Mouse (Mus musculus) ES-E14 (cell line): ENCODE results near the gene Cenpe. TPM values are rescaled to one million over a fixed set of nuclear protein-coding genes. Genes with fewer than 3 reads are reported as not detected.

ENCODE experiments used
- DNase-seq: peaks from one replicate; pipeline ENCODE4 v3.0.0-alpha.2; 2013; ENCODE audit warnings: low read depth, low spot score
- H3K27ac ChIP-seq: 2 replicates; pipeline ENCODE4 v1.5.1; 2012; ENCODE audit warnings: low read depth, mild to moderate bottlenecking, low read length, moderate library complexity, mixed read lengths; ENCODE audit not compliant: poor library complexity, insufficient read depth, severe bottlenecking
- H3K36me3 ChIP-seq: 2 replicates; pipeline ENCODE4 v1.6.1; 2012; ENCODE audit warnings: mild to moderate bottlenecking, low read length, moderate library complexity, mixed read lengths; ENCODE audit not compliant: control insufficient read depth, poor library complexity, insufficient read depth, severe bottlenecking
- H3K4me1 ChIP-seq, 2 experiments: fragments of 150-350 bp in 1 of 2; sonication (generic) in 1 of 2; 2 replicates each; pipeline ENCODE4 v1.6.1; 2012; ENCODE audit warnings: low read length in 2 of 2, mild to moderate bottlenecking in 1 of 2, mixed read lengths in 1 of 2; ENCODE audit not compliant: control insufficient read depth in 2 of 2, insufficient read depth in 2 of 2, poor library complexity in 1 of 2
- H3K4me3 ChIP-seq, 2 experiments: fragments of 150-350 bp in 1 of 2; sonication (generic) in 1 of 2; 2 replicates each; pipeline ENCODE4 v1.5.1; 2012; ENCODE audit warnings: low read length in 2 of 2, low read depth in 1 of 2, mild to moderate bottlenecking in 1 of 2, mixed read lengths in 1 of 2; ENCODE audit not compliant: insufficient read depth in 1 of 2, poor library complexity in 1 of 2, severe bottlenecking in 1 of 2
- H3K9ac ChIP-seq: 2 replicates; pipeline ENCODE4 v1.6.1; 2012; ENCODE audit warnings: low read depth, mild to moderate bottlenecking, low read length, mixed read lengths; ENCODE audit not compliant: poor library complexity, insufficient read depth, severe bottlenecking
- H3K9me3 ChIP-seq: fragments of 150-350 bp; sonication (generic); 2 replicates; pipeline ENCODE4 v1.6.1; 2012; ENCODE audit warnings: low read depth, mild to moderate bottlenecking, low read length; ENCODE audit not compliant: control insufficient read depth, insufficient read depth
- CHD2 ChIP-seq: IDR thresholded peaks from 2 replicates; pipeline ENCODE4 v1.6.1; 2014; ENCODE audit warnings: mild to moderate bottlenecking, low read depth, low read length, inconsistent platforms
- HCFC1 ChIP-seq: IDR thresholded peaks from 2 replicates; pipeline ENCODE4 v1.6.1; 2012; ENCODE audit warnings: low read length, inconsistent platforms, borderline replicate concordance; ENCODE audit not compliant: insufficient read depth
- MAFK ChIP-seq: IDR thresholded peaks from 2 replicates; pipeline ENCODE4 v1.6.1; 2014; ENCODE audit warnings: mild to moderate bottlenecking, low read depth, low read length, inconsistent platforms; ENCODE audit not compliant: insufficient read depth
- ZC3H11A ChIP-seq: IDR thresholded peaks from 2 replicates; pipeline ENCODE4 v1.6.1; 2012; ENCODE audit warnings: low read depth, mild to moderate bottlenecking, inconsistent platforms, low read length, borderline replicate concordance
- ZNF384 ChIP-seq: IDR thresholded peaks from 2 replicates; pipeline ENCODE4 v1.6.1; 2012; ENCODE audit warnings: low read depth, low read length, inconsistent platforms
- in situ Hi-C, 2 experiments: fragments of 600-800 bp; cut with MboI; formaldehyde crosslinking; loops; one replicate each; pipeline ENCODE4 v1.15.1; 2025; ENCODE audit warnings: low sequenced_read_pairs in 2 of 2, inconsistent platforms in 1 of 2; ENCODE audit not compliant: unreplicated experiment in 2 of 2
- total RNA-seq: library from RNA; depleted of rRNA; stranded (reverse); fragments of 300-350 nt; gene quantifications from 2 replicates; pipeline ENCODE4 v1.2.3, GENCODE M21; 2012; rRNA removed

The Cenpe gene
- total RNA-seq, 1 experiment, result 30.8 TPM

GRCm38 (mm10) chr3:135315720-135316425, 103.5 kb downstream of the Cenpe start:
- in situ Hi-C loops, result no loop called here
- no peaks in the 10 kb centered on the region for H3K36me3 ChIP-seq
- no peak for TF ChIP-seq MAFK
- TF ChIP-seq ZNF384, result no peak
- TF ChIP-seq ZC3H11A, result no peak
- TF ChIP-seq HCFC1, result no peak
- no peak for TF ChIP-seq CHD2

GRCm38 (mm10) chr3:135318331-135318730, 106.0 kb downstream of the Cenpe start:
- in situ Hi-C loops, result no loop called here
- TF ChIP-seq CHD2 (no peak), HCFC1 (no peak), MAFK (no peak), ZNF384 (peak; percentile 42; the same call in 1 of the 2 replicates), ZC3H11A (no peak)
- H3K4me3 ChIP-seq, result no peak overlapping the region
- no peaks in the 10 kb centered on the region for H3K9me3 ChIP-seq
- no peak for DNase-seq
- H3K4me1 ChIP-seq, result no peaks in the 10 kb centered on the region
- no peak overlapping the region for H3K27ac ChIP-seq
- H3K36me3 ChIP-seq, result no peaks in the 10 kb centered on the region
- H3K9ac ChIP-seq, result no peak overlapping the region

More at GRCm38 (mm10) chr3:135315720-135316425, 103.5 kb downstream of the Cenpe start:
- H3K4me3 ChIP-seq, result no peak overlapping the region
- no peak for DNase-seq
- no peaks in the 10 kb centered on the region for H3K9me3 ChIP-seq
- H3K27ac ChIP-seq, result no peak overlapping the region
- H3K9ac ChIP-seq, result no peak overlapping the region
- H3K4me1 ChIP-seq, result no peaks in the 10 kb centered on the region

Other genes starting within 250 kb of the Cenpe start
- gene Bdh2, start 68.7 kb downstream of the Cenpe start, total RNA-seq, result 6.0 and 10.0 TPM in 2 replicates
- 5.2 and 8.8 TPM in 2 replicates for gene Slc9b2, start 95.2 kb downstream of the Cenpe start, total RNA-seq
- gene Slc9b1, start 135.5 kb downstream of the Cenpe start, total RNA-seq, result 30.1 and 32.8 TPM in 2 replicates
- 17.4 and 21.6 TPM in 2 replicates for gene Cisd2, start 211.4 kb downstream of the Cenpe start, total RNA-seq
- gene Ube2d3, start 225.6 kb downstream of the Cenpe start, total RNA-seq, result 298 and 321 TPM in 2 replicates